Mouse (Mus musculus): ENCODE measurements around the gene Sult2b1.

DNA sequence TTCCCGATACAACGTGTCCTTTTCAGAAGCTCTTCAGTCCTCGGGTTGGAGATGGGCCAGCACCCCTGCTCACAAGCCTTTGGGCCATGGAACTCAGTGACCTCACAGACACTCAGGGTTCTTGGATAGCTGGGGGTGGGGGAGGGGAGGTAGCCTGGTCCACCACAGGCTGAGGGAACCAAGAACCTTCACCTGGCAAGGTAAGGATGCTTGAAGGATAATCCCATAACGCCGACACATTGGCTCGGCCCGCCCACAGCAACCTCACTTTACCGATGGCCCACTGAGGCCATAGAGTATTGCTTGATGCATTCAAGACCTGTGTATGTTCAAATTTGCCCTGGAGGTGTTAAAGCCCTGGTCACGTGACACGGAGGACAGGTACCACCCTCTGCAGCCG is 58.8 kb downstream of the Sult2b1 start, which contains the start of gene Spaca4:
- TF ChIP-seq POLR2A (IDR thresholded peaks at IDR 0.05; ENCODE audit: insufficient read depth, low read depth, low read length) (no peak), CTCF (IDR thresholded peaks at IDR 0.05) (no peak)
